Mouse (Mus musculus) midbrain, embryonic 11.5 days (tissue): ENCODE data around the gene Grm7. TPM values are rescaled to one million over a fixed set of nuclear protein-coding genes. Genes with fewer than 3 reads are reported as not detected.

ENCODE experiments used
- ATAC-seq: fragments of 200-750 bp; cut with Nextera tagmentation; 2 replicates; pipeline ENCODE4 v1.8.0; 2017; ENCODE audit warnings: moderate TSS enrichment, moderate library complexity; ENCODE audit not compliant: low FRiP score
- DNase-seq: peaks from one replicate; pipeline ENCODE4 v3.0.0; 2015; ENCODE audit warnings: low spot score; ENCODE audit errors: missing footprints
- H3K27ac ChIP-seq: fragments of 300-500 bp; sonication (generic); 2 replicates; pipeline ENCODE4 v1.5.1; 2014; ENCODE audit warnings: low read depth, low read length
- H3K27me3 ChIP-seq: fragments of 300-500 bp; sonication (generic); 2 replicates; pipeline ENCODE4 v1.6.1; 2014; ENCODE audit warnings: mild to moderate bottlenecking, low read length, moderate library complexity, mixed read lengths; ENCODE audit not compliant: control insufficient read depth, insufficient read depth
- H3K36me3 ChIP-seq: fragments of 300-500 bp; sonication (generic); 2 replicates; pipeline ENCODE4 v1.6.1; 2014; ENCODE audit warnings: mild to moderate bottlenecking, low read length, moderate library complexity, mixed read lengths; ENCODE audit not compliant: control insufficient read depth, insufficient read depth
- H3K4me1 ChIP-seq: fragments of 300-500 bp; sonication (generic); 2 replicates; pipeline ENCODE4 v1.6.1; 2014; ENCODE audit warnings: low read length; ENCODE audit not compliant: control insufficient read depth, insufficient read depth
- H3K4me2 ChIP-seq: fragments of 300-500 bp; sonication (generic); 2 replicates; pipeline ENCODE4 v1.6.1; 2014; ENCODE audit warnings: mild to moderate bottlenecking, moderate library complexity
- H3K4me3 ChIP-seq: fragments of 300-500 bp; sonication (generic); 2 replicates; pipeline ENCODE4 v1.5.1; 2014; ENCODE audit warnings: low read depth, low read length
- H3K9ac ChIP-seq: fragments of 300-500 bp; sonication (generic); 2 replicates; pipeline ENCODE4 v1.6.1; 2014; ENCODE audit warnings: low read length
- H3K9me3 ChIP-seq: fragments of 300-500 bp; sonication (generic); 2 replicates; pipeline ENCODE4 v1.6.1; 2016; ENCODE audit warnings: low read length; ENCODE audit not compliant: control insufficient read depth
- WGBS: fragments of 180-500 bp; shearing (Covaris S2); extraction: QIAGEN DNeasy Blood & Tissue Kit; methylation state at CpG from one replicate; pipeline ENCODE4 v1.1.7; 2014; 5-methylcytosine and 5-hydroxymethylcytosine counted together
- polyA plus RNA-seq: library from polyadenylated mRNA; unstranded; fragments of >200 nt; fragmentation: Nextera tagmentation; extraction: Ambion mirVana; gene quantifications from 2 replicates; pipeline ENCODE4 v1.2.1, GENCODE M21; 2014

Gene Grm7
- polyA plus RNA-seq, 1 experiment from 2014 or later, result 2.2 TPM

DNA sequence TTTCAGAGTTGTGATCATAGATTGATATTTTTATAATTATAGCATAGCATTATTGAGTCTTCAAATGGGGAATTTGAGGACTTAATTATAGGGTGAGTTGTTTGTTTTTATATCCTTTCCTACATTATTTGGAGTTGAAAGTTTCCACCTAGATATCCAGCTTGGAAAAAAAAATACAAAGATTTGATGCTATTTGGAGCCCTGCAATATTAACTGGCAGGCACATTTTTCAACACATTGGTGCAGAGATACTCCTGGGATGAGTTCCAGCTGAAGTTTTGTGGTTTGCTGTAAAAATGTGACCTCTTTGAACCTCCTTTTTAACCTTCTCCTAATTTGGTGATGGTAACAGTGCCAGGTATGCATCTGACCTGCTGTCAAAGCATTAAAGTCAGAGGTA lies 802.5 kb downstream of the Grm7 start:
- no peak for DNase-seq
- Histone ChIP-seq H3K4me3 (no peak overlapping the region), H3K9ac (no peak overlapping the region), H3K4me1 (no peaks in the 10 kb centered on the region; the same call in 1 of the 2 replicates), H3K36me3 (no peaks in the 10 kb centered on the region), H3K4me2 (no peak overlapping the region), H3K27ac (no peak overlapping the region), H3K27me3 (no peaks in the 10 kb centered on the region), H3K9me3 (no peaks in the 10 kb centered on the region)
- no peak for ATAC-seq

DNA sequence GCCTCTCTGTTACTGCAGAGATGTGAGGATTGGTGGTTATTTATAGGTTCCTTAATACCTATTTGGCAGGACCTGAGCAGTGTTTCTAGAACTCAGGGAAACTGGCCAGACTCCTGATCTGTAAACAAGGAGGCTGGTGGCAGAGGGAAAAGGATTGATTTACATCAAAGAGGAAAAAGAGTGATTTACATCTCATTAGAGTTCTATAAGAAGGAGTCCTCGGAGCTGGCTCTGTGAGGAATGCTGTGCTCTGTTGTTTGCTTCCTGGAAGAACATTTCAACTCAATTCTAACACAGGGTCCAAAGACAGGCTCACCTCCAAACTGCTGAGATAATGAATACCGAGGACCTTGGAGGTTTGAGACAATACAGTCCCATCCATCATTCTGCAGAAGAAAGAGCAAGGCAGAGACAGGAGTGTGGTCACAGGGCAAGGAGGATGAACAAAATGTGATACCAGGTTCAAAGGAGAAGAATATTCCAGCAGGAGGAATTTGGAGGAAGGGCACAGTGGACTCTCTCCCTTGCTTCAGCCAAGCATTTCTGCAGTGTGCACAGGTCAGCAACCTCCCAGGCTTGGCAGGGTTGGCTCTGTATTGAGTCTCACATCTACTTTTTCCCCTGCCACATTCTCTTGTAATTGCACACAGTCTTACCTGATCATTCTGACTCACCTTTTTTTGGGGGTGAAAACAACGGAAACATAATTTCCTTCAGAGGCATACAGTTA lies 803.8 kb downstream of the Grm7 start:
- no peak overlapping the region for H3K27ac ChIP-seq
- DNase-seq, result no peak

DNA sequence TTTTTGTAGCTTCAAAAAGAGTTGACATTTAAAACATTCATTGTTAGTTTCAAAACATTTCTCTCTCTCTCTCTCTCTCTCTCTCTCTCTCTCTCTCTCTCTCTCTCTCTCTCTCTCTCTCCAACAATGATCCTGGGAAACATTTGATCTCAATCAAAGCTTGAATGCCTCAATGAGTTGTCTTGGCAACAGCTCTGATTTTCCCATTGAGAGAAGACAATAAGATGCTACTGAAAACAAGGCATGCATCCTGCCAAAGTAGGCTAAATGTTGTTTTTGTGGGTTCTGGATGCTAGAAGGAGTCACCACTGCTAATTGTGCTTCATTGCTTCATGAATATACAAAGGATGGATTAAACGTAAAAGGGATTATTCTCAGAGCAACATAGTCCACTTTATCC lies 836.5 kb downstream of the Grm7 start:
- H3K9me3 ChIP-seq, result no peaks in the 10 kb centered on the region
- H3K36me3 ChIP-seq, result no peaks in the 10 kb centered on the region
- ATAC-seq (no peak), DNase-seq (no peak)
- no peak overlapping the region for H3K9ac ChIP-seq
- H3K4me2 ChIP-seq, result no peak overlapping the region
- no peak overlapping the region for H3K4me3 ChIP-seq
- H3K27me3 ChIP-seq, result no peaks in the 10 kb centered on the region
- H3K27ac ChIP-seq, result no peak overlapping the region
- no peaks in the 10 kb centered on the region for H3K4me1 ChIP-seq
- WGBS, result 43% methylated on average over 1 of the region's 1 CpGs

More for the DNA sequence above, 803.8 kb downstream of the Grm7 start:
- H3K9ac ChIP-seq, result no peak overlapping the region
- H3K4me3 ChIP-seq, result no peak overlapping the region
- H3K36me3 ChIP-seq, result no peaks in the 10 kb centered on the region
- ATAC-seq, result peak; percentile 54
- no peaks in the 10 kb centered on the region; the same call in 1 of the 2 replicates for H3K4me1 ChIP-seq
- no peaks in the 10 kb centered on the region for H3K9me3 ChIP-seq
- no peak overlapping the region for H3K4me2 ChIP-seq
- no peaks in the 10 kb centered on the region for H3K27me3 ChIP-seq
- 29% methylated on average over 3 of the region's 3 CpGs for WGBS

DNA sequence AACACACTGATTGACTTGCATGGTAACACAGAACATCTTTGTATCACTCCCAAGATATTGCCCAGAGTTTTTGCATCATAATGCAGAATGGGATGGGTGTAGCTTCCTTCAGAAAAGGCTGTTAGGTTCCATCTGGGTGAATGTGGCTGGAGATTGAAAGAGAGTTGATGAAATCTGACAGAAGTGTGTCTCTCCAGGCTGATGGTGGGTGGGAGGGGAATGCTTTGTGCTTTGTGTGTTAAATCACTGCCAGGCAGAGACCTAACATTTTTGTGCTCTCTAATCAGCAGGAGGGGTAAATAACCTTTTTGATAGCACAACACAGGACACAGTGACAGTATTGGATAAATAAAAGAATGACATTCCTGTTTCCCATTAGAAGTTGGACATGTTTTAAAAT lies 840.7 kb downstream of the Grm7 start:
- no peak overlapping the region for H3K4me3 ChIP-seq
- no peaks in the 10 kb centered on the region for H3K36me3 ChIP-seq
- DNase-seq, result no peak
- H3K4me1 ChIP-seq, result no peaks in the 10 kb centered on the region
- no peaks in the 10 kb centered on the region for H3K9me3 ChIP-seq
- no peaks in the 10 kb centered on the region for H3K27me3 ChIP-seq
- no peak for ATAC-seq
- no peak overlapping the region for H3K9ac ChIP-seq
- no peak overlapping the region for H3K27ac ChIP-seq
- no peak overlapping the region for H3K4me2 ChIP-seq

GRCm38 (mm10) chr6:111487556-111487955 lies 842.2 kb downstream of the Grm7 start:
- H3K9me3 ChIP-seq, result no peaks in the 10 kb centered on the region
- no peak overlapping the region for H3K4me3 ChIP-seq
- ATAC-seq (no peak), DNase-seq (no peak)
- 92% methylated on average over 4 of the region's 4 CpGs for WGBS
- H3K9ac ChIP-seq, result no peak overlapping the region
- H3K36me3 ChIP-seq, result no peaks in the 10 kb centered on the region
- no peak overlapping the region for H3K4me2 ChIP-seq
- H3K27me3 ChIP-seq, result no peaks in the 10 kb centered on the region
- no peaks in the 10 kb centered on the region for H3K4me1 ChIP-seq
- no peak overlapping the region for H3K27ac ChIP-seq

GRCm38 (mm10) chr6:111492166-111492565 lies 846.8 kb downstream of the Grm7 start:
- no peaks in the 10 kb centered on the region for H3K9me3 ChIP-seq
- no peak overlapping the region for H3K4me2 ChIP-seq
- ATAC-seq, result no peak
- no peak overlapping the region for H3K27ac ChIP-seq
- no peak overlapping the region for H3K4me3 ChIP-seq
- H3K36me3 ChIP-seq, result no peaks in the 10 kb centered on the region
- no peak for DNase-seq
- no peaks in the 10 kb centered on the region for H3K27me3 ChIP-seq
- H3K9ac ChIP-seq, result no peak overlapping the region
- H3K4me1 ChIP-seq, result no peaks in the 10 kb centered on the region

DNA sequence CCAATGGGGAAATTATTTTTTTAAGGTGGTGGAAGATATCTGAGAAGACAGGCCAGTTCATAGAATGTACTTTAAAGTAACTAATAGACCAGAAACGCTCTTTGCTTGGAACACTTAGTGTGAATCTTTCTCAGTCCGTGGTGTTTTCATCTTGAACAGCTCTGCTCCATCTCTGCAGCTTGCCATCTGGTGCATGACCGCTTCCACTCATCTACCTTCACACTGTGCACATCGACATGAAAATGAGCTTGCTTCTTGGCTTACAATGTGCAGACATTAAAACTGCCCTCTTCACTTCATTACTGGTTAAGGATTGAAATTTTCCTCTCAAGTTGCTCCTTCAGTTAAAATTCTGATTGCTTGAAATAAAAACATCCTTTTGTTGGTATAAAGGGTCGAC lies 854.2 kb downstream of the Grm7 start:
- no peak overlapping the region for H3K9ac ChIP-seq

DNA sequence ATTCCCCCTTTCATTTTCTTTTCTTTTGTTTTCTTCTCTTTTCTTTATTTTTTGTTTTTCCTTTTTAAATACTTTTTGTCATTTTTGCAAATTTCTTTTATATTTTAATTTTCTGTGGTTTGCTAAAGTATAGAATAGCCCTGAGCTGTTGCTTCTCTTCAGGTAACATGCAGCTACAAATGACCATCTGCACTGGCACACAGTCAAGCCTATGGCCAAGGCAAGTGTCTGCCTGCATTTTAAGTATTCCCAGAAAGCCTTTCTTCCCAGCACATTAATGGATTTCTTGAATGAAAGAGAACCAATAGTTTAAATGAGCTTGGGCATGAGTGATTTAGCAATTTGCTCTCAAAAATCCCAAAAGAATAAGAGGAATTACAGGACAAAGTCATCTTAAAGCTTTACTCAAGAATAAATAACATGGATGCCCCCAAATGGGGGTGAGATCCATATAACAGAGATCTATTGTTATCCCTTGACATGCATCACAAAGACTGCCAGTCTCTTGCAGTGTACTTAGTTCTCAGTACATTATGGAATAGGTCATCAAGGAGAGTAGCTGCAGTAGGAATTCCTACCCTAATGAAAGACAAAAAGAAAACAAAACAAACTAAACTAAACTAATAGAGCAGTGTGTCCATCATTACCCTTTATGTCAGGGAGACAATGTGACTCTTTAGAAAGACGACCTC lies 865.5 kb downstream of the Grm7 start:
- H3K9me3 ChIP-seq, result no peaks in the 10 kb centered on the region
- H3K27me3 ChIP-seq, result no peaks in the 10 kb centered on the region
- no peak overlapping the region for H3K4me3 ChIP-seq
- WGBS, result 74% methylated on average over 1 of the region's 1 CpGs
- ATAC-seq, result peak; percentile 17; the same call in 1 of the 2 replicates
- no peak overlapping the region for H3K9ac ChIP-seq
- no peak overlapping the region for H3K4me2 ChIP-seq
- no peaks in the 10 kb centered on the region for H3K36me3 ChIP-seq
- H3K4me1 ChIP-seq, result peaks cover 4% of the 10 kb centered on the region; the same call in 1 of the 2 replicates
- H3K27ac ChIP-seq, result no peak overlapping the region
- no peak for DNase-seq

More for the DNA sequence above, 854.2 kb downstream of the Grm7 start:
- no peaks in the 10 kb centered on the region for H3K4me1 ChIP-seq
- ATAC-seq, result no peak
- no peaks in the 10 kb centered on the region for H3K9me3 ChIP-seq
- no peaks in the 10 kb centered on the region for H3K36me3 ChIP-seq
- 83% methylated on average over 5 of the region's 5 CpGs for WGBS
- H3K4me3 ChIP-seq, result no peak overlapping the region
- H3K27ac ChIP-seq, result no peak overlapping the region
- no peak overlapping the region for H3K4me2 ChIP-seq
- DNase-seq, result no peak
- no peaks in the 10 kb centered on the region for H3K27me3 ChIP-seq

DNA sequence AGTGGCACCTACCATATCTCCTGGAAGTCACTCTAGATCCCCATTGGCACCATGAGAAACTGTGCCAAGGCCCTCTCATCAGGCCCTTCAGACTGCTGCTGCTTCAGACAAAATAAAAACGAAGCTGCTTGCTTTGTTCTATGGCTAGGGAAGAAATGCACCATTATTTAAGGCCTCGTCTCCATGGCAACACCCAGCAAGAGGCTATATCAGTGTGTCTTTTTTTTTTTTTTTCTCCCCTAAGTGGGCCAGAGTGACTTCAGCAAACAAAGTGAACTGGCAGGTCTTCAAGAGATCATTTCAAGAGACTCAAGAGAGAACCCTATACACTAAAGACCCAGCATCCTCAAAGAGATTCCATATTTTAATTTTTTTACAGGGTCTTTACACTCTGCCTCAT lies 867.0 kb downstream of the Grm7 start:
- H3K27ac ChIP-seq, result no peak overlapping the region
- H3K36me3 ChIP-seq, result no peaks in the 10 kb centered on the region
- no peaks in the 10 kb centered on the region for H3K9me3 ChIP-seq
- 41% methylated on average over 2 of the region's 2 CpGs for WGBS
- no peak overlapping the region for H3K9ac ChIP-seq
- peaks cover 4% of the 10 kb centered on the region; the same call in 1 of the 2 replicates for H3K4me1 ChIP-seq
- DNase-seq, result no peak
- no peak overlapping the region for H3K4me3 ChIP-seq
- no peak overlapping the region for H3K4me2 ChIP-seq
- no peaks in the 10 kb centered on the region for H3K27me3 ChIP-seq
- peak; percentile 59; the same call in 1 of the 2 replicates for ATAC-seq
